Mouse (Mus musculus) lung, postnatal 10 days (tissue): Measurements from ENCODE around the gene Fam213a.

Experiments used
- DNase-seq: peaks from one replicate; pipeline ENCODE4 v3.0.0; 2021

Fam213a gene

GRCm38 (mm10) chr14:41013630-41014613, at the start of gene Fam213a:
Fam213a (minus strand) TSS chr14:41013788.
- DNase-seq = peak; percentile 93

DNA sequence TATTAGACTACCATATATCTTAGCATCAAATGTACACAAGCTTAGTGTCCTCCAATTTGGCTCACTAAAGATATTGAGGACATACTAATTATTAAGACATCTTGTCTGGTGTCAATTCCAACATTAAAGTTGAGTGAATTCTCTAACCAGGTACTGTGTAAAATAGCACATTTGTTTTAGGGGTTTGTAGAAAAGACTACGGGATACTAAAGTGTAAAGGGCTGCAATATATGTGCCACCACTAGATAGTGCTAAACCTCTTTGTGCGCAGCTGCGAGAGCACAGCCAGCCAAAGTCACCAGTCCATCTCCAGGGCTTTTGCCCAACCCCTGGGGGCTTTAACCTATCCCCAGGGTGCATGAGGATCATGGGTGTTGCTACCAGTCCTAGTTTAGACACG, 39.6 kb upstream of the Fam213a start:
- peak; percentile 10 for DNase-seq

DNA sequence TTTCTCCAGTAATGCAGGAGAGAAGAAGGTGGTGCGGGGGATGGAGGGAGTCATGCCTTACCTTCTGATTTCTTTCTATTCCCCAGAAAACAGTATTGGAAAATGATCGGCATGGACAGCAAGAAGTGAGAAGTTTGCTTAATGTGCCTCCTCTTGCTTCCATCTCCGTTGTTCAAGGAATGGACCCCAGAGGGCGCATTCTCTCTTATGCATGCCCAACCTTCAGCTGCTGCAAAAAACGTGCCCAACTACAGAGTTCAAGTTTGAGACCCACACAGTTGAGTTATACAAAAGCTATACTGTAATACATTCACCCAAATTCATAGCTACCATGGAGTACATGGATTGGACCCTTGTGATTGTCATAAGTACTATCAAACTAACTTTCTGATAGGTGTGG, 38.9 kb upstream of the Fam213a start:
- peak; percentile 13 for DNase-seq

- DNase-seq = no peak
Observed at GRCm38 (mm10) chr14:41050471-41050870, 36.9 kb upstream of the Fam213a start.

- no peak for DNase-seq
Observed at GRCm38 (mm10) chr14:41047402-41047801, 33.8 kb upstream of the Fam213a start.

- peak; percentile 70 for DNase-seq
Observed at GRCm38 (mm10) chr14:41035146-41035798, 21.7 kb upstream of the Fam213a start.

- peak; percentile 89 for DNase-seq
Observed at GRCm38 (mm10) chr14:41033135-41034110, 19.8 kb upstream of the Fam213a start.

- DNase-seq = no peak
Observed at GRCm38 (mm10) chr14:41030989-41031513, 17.5 kb upstream of the Fam213a start.

- DNase-seq = no peak
Observed at GRCm38 (mm10) chr14:41029303-41029702, 15.7 kb upstream of the Fam213a start.

GRCm38 (mm10) chr14:41025594-41026284, 12.2 kb upstream of the Fam213a start:
- no peak for DNase-seq

- no peak for DNase-seq
Observed at GRCm38 (mm10) chr14:41025087-41025486, 11.5 kb upstream of the Fam213a start.

DNA sequence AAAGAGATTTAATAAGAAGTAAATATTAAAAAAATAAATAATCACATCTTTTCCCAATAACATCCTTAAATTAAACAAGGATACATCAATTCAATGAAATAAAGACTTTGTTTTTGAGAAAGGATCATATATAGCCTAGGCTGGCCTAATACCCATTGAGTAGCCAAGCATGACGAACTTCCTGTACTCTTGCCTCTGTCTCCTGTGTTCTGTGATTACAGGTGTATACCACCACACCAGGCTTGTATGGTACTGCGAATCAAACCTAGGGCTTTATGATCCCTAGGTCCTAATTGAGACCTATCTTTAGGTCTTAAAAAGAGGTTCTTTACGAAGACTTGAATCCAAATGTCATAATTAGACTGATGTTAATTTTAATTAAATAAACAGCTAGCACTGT, 7.7 kb upstream of the Fam213a start:
- no peak for DNase-seq

DNA sequence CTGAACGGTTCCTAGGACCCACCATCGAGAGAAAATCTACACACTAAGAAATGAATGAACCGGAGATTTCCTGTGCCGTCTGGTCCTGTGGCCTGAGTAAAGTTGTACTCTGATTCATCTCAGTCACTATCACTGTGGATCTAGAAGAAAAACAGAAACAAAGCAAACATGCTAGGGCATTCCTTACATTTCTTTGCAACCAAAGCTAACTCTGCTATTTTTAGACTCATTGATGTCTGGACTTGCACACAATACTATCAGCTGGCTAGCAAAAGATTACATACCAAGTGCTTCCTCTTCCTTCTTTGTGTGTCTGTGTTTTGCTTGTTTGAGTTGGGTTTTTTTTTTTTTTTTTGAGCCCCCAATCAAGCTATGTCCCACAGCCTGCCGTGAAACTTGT, 3.9 kb upstream of the Fam213a start:
- DNase-seq = no peak

DNA sequence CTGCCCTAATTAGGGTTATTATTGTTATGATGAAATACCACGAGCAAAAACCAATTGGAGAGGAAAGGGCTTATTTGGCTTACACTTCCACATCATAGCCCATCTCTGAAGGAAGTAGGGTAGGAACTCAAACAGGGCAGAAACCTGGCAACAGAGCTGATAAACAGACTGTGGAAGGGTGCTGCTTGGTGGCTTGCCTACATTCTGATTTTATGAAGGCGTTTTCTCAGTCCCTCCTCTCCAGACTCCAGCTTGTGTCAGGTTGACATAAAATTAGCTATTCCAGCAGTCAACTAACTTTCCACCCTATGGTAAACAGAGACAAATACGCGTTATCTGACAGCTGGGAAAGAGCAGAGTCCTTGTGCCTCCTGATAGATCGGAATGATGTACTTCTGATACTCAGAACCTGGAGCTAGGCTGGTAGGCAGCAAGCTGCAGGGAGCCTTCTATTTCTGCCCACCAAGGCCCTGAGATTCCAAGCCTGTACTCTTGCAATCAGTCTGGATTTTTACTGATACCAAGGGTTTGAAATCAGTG, 1.2 kb upstream of the Fam213a start:
- DNase-seq = no peak

DNA sequence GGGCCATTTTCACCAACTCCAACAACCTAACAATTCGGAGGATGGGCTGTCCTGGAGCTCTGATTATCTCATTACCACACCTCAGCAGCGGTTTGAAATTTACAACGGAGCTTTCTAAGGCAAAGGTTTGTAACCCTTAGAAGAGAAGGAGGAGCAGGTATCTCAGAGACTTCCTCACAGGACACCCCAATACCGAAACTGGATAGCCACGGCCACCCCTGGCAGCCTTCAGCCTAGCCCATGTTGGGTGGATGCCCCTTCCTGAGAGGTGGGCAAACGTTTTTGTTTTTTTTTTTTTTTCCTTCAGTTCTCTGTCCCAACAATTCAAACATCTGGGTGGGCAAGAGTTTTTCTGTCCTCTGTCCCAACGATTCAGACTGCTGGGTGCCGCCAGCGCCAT, 445 bp downstream of the Fam213a start:
- no peak for DNase-seq

DNA sequence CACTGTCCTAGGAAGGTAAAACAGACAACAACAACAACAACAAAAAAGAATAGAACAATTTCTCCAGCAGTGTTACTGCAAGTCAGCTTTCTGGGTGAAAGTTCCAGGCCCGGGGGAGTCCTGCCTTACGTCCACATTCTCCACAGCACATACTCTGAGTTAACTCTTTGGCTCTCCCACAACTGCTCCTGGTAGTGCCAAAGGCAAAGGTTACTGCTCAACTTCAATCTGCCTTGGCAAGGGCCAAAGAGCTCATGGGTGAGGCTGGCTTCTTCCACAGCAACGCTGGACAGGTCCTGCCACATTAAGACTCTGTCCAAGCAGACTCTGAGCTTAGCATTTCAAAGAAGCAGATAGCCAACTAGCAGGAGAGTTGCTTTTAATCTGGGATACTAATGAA, 1.7 kb downstream of the Fam213a start:
- no peak for DNase-seq

DNA sequence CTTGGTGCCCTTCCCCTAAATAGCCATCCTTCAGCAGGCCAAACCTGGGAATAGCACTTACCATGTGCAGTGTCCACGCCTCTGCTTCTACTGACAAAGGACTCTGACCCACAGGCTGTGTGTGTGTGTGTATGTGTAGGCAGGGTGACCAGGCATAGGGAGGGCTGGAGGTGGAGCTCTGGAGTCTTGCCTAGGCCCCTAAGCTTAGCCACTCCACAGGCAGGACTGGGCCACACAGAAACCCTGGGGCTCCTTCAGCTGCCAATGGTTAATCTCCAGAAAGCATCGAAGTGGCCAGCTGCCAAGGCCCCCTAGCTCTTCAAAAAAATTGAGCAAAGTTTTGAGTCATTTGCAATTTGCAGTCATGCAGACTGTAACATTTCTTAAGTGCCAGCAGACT, 5.5 kb downstream of the Fam213a start:
- DNase-seq = peak; percentile 17

GRCm38 (mm10) chr14:41007641-41008040, 5.9 kb downstream of the Fam213a start:
- peak; percentile 51 for DNase-seq

- DNase-seq = no peak
Observed at GRCm38 (mm10) chr14:41006899-41007298, 6.7 kb downstream of the Fam213a start.

- DNase-seq = no peak
Observed at GRCm38 (mm10) chr14:41006263-41006662, 7.3 kb downstream of the Fam213a start.

GRCm38 (mm10) chr14:41005716-41006115, 7.9 kb downstream of the Fam213a start:
- no peak for DNase-seq
